Mouse (Mus musculus): ENCODE data around the gene Klf15.

Gene Klf15

DNA sequence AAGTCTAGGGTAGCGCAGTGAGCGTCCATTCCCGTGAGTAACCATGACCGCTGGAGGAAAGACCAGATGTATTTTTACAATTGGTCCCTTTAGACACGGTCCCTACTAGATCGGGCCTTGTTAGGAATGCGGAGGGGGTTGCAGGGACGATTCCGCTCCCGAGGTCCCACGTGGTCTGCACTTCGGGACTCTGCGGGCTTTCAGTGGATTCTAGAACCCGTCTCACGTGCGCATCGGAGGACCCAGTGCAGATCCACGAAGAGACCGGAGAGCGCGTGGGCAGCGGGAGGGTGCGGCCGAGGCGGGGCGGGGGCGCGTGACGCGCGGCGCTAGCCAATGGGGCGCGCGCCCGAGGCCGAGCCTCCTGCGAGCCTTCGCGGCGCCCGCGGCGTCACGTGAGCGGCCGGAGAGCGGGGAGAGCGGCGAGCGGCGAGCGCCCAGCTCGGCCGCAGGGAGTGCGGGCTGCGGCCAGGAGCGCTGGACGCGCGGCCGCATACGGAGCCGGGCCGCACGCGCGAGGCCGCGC, at the start of gene Klf15:
Gene Klf15, plus strand, starts transcription at position 396 of the 526 bp plus-strand sequence.
- DNase-seq (ENCODE audit: low spot score) = no peak

- DNase-seq (ENCODE audit: low spot score) = peak; percentile 57
These were observed 39.8 kb upstream of the Klf15 start for GRCm38 (mm10) chr6:90422565-90422964.

DNA sequence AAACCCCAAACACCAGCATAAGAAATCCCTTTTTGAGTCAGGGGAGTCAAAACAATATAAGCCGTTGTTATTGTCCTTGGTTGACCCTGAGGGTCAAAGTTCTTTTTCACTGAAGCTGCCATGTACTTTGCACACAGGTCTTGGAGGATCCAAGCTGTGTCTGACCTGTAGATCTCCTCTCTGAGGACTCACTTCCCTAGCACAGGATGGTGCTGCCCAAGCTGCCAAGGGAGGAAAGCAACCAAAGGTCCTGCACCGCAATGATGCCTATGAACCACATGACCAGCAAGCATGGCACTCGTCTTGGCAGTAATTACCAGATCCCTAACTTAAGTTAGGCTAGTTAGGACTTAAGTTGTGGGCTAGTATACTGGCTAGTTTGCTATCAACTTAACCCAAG, 37.0 kb upstream of the Klf15 start:
- DNase-seq (ENCODE audit: low spot score) = no peak

- DNase-seq (ENCODE audit: low spot score) = no peak
These were observed 36.4 kb upstream of the Klf15 start for GRCm38 (mm10) chr6:90426003-90426402.

- peak; percentile 86 for DNase-seq (ENCODE audit: low spot score)
These were observed 33.9 kb upstream of the Klf15 start, which contains the start of gene Cfap100 for GRCm38 (mm10) chr6:90428380-90428974. Gene Cfap100 (minus strand): TSS chr6:90428797.

- no peak for DNase-seq (ENCODE audit: low spot score)
These were observed 32.5 kb upstream of the Klf15 start for GRCm38 (mm10) chr6:90429911-90430310.

DNA sequence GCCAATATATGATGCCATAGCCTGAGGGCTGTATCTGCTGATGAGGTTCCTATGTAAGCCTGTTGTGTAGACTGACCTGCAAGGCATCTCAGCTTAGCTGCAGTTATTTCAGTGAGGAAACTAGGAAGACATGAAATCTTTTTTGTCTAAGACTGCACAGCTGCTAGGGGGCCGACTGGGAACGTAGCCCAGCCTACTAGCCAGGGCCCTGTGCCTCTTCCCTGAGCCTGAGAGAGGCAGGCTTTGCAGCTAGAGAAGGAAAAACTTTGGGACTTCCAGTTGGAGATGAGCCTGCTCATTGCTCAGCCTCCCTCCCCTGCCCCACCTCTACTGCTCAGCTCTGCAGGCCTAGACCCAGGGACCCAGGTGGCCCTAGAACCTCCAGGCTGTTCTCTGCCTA, 30.9 kb upstream of the Klf15 start:
- DNase-seq (ENCODE audit: low spot score) = no peak

DNA sequence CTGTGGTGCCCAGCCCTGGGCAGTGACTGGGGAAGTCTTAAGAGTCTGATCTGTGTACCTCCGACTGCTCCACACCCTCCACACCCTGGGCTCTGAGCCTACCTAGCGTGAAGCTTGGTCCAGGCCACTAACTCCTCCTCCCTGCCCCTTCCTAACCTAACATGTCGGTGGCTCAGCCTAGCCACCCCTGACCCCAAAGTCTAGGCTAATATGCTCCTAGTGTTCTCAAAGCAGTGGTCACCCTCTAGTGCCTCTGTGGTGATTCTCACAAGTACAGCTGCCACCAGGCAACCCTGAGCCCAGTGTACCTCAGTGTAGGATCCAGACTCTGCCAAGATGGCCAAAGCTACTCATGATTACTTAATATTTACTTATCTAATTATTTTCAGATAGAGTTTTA, 27.7 kb upstream of the Klf15 start:
- peak; percentile 33 for DNase-seq (ENCODE audit: low spot score)

DNA sequence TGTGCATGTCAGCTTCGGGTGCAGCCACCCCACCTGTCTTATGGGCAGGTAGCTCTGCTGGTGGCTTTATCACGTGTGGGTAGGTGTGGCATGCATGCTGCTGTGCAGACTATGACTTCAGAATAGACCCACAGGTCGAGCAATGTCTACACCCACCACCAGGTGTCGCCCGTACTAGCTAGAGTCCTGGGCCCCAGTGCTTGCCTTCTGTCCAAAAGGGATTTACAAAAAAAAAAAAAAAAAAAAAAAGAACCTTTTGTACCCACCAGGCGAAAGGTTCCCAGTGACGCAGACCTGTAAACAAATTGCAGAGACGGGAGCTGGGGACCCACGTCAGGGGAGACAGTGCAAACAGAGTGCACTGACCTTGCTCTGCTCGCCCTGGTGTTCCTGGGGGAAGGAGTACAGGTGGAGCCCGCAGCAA, 27.2 kb upstream of the Klf15 start:
- DNase-seq (ENCODE audit: low spot score) = peak; percentile 93

- peak; percentile 81 for DNase-seq (ENCODE audit: low spot score)
These were observed 26.0 kb upstream of the Klf15 start for GRCm38 (mm10) chr6:90436192-90436907.

DNA sequence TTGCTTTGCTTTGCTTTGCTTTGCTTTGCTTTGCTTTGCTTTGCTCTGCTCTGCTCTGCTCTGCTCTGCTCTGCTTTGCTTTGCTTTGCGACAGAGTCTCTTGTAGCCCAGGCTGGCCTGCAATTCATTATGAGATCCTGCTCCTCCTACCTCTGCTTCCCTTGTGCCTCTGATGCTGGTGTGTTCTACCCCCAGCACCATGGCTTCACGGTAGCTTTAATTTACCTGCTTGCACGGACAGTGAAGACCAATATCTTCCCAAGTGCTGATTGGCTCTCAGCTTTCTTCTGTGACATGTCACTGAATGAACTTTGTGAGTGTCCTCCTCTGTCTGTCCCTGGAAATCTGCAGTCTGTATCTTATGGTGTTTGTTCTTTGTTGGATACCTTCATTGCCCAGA, 25.3 kb upstream of the Klf15 start:
- no peak for DNase-seq (ENCODE audit: low spot score)

GRCm38 (mm10) chr6:90446883-90447282, 15.5 kb upstream of the Klf15 start:
- DNase-seq (ENCODE audit: low spot score) = peak; percentile 83

GRCm38 (mm10) chr6:90450179-90450578, 12.2 kb upstream of the Klf15 start:
- peak; percentile 97 for DNase-seq (ENCODE audit: low spot score)

GRCm38 (mm10) chr6:90450697-90451096, 11.7 kb upstream of the Klf15 start:
- peak; percentile 68 for DNase-seq (ENCODE audit: low spot score)

DNA sequence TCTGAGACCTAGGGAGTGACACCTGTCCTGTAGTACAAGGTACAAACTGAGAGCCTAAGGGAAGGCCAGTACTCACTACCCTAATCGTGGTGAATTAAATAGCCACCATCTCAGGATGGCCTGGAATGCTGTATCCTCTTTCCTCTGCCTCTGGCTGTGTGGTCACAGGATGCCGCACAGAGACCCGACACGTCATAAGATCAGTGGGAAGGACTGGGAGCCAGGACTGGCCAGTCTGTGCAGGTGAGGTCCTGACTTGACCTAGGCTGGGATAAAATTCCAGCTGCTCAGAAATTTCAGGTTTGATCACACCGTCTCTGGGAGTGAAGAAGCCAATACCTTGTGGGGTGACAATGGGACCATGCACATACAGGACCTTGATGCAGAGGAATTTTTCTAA, 10.9 kb upstream of the Klf15 start:
- no peak for DNase-seq (ENCODE audit: low spot score)

DNA sequence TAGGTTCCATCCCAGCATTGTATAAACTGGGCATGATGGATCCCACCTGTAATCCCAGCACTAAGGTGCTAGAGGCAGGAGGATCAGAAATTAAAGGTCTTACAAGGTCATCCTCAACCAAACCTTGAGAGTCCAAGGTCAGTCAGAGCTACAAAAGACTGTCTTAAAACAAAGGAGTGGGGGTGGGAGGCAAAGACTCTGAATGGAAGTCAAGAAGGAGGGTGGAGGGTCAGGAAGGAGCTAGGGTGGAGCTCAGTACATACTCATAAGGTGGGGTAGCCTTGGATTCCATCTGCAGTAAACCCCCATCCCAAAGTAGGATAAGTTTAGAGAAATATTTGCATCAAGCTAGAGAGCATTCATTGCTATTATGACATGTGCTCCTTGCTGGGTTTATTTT, 9.8 kb upstream of the Klf15 start:
- DNase-seq (ENCODE audit: low spot score) = no peak

GRCm38 (mm10) chr6:90453751-90454150, 8.6 kb upstream of the Klf15 start:
- DNase-seq (ENCODE audit: low spot score) = no peak

DNA sequence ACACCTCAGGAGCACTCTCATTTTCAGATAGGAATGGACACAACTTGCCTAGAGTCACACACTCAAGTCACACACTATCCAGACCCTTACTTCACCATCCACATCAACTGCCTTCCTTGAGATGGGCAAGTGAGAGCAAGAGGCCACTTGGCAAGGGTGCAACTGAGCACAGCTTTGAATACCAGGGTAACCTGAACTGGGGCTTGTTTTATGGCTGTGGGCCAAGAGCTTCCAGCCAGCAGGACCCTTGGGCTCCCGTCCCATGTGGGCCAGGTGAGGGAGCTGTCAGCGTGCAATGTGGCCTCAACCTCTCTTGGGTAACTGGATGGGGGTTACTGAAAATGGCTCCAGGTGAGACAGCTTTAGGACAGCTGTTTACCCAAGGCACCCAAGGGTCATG, 5.0 kb upstream of the Klf15 start:
- no peak for DNase-seq (ENCODE audit: low spot score)

GRCm38 (mm10) chr6:90461181-90461580, 1.2 kb upstream of the Klf15 start:
- no peak for DNase-seq (ENCODE audit: low spot score)

DNA sequence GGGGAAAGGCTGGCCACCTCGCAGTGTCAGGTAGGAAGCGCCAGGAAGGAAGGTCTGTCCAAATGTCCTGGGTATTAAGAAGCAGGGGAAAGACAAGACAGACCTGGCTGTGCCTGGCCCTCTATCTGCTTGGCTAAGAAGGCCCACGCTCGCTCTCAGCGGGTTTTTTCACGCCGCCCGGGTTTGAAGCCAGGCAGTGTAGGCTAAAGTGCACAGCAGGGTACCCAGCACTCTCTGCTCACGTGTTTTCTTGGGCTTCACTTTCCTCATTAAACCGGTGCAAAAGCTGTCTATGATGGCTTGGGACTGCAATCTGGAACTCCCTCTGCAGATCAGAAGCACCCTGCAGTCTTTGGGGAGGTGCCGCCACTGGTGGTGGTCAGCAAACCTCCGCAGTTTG, 605 bp upstream of the Klf15 start:
- DNase-seq (ENCODE audit: low spot score) = no peak

DNA sequence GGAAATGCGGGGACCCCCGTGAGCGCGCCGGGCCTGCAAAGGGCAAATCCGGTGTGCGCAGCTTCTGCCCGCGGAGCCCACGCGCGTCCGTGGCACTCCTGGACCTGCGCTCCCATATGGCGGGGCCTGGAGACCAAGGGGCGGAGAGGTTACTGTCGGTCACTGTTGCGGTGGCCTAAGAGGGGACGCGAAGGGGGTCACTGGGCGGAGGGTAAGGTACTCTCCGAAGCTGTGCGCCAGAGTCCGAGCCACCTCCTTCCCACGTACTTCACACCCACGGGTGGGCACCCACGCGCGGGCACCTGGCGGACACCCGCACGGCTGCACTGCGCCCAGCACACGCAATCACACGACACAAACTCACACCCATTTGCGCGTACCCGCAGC, 458 bp downstream of the Klf15 start:
- no peak for DNase-seq (ENCODE audit: low spot score)

DNA sequence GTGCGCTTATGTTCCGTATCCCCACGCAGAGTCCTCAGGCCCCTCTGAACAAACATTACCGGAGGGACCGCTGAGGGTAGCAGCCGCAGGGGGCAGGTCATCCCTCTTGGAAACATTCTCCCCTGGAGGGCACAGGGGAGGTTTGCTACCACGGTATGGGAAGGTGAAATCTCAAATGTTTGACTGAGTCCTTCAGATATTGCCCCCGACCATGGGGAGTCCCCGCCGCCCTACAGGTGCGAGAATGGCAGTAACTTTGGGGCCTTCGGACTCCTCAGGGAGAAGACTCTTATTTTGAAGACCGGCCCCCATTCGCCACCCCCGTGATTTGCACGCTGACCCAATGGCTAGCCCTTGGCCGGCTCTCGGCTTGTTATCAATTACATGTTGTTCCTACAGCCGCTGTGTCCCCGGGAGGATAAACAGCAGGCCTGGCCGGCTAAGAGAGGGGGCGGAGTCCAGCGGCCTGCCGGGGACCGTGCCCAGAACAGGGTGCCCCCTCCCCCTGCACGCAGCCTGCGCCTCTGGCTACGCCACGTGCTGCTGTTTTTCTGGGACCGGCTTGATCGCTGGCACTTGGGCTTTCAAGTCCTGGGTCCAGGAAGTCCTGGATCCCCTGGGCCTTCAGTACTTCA, 969 bp downstream of the Klf15 start:
- DNase-seq (ENCODE audit: low spot score) = no peak

DNA sequence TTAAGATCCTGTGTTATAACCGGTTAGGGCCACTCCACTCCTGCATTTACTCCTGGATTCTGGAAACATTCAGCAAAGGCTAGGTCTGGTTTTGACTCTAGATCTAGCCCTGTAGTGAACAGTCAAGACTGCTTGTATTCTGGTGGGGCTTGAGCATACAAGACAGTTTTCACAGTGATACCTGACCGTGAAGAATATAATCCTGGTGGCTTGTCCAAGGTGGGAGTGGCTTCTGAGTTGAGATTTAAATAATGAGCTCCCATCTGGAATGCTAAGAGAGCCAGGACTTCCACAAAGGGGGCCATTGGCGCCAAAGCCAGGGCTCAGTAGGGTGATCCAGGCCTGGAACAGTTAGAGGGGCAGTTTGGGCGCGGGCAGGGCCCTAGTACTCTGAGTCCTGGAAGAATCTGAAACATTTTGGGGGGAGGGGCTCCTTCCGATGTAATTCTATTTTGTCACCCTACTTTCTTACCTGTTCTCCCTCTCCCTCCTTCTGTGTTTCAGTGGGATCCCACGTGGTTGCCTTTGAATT, 1.6 kb downstream of the Klf15 start:
- DNase-seq (ENCODE audit: low spot score) = no peak

All from adipocyte (in vitro differentiated cells).